Mouse (Mus musculus): ENCODE measurements around the gene Trim63.

Gene Trim63

GRCm38 (mm10) chr4:134343071-134344031 is 28.4 kb downstream of the Trim63 start, which contains the start of gene Slc30a2:
Gene Slc30a2, plus strand, starts transcription at chr4:134343181.
- DNase-seq: peak; percentile 37

DNA sequence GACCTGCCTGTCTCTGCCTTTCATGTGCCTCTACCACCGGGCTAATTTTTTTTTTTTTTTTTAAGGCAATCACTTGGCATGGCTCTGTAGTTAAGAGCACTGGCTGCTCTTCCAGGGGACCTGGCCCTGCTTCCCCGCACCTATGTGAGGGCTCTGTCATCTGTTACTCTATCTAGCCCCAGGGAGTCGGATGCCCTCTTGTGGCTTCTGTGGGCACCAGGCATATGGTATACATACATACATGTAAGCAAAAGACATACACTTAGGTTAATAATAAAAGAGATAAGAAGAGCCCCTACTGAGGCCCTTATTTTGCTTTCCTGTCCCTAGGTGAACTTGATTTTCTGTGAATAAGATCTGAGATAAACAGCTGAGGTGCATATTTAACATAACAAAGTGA is 29.7 kb downstream of the Trim63 start:
- no peak for DNase-seq

DNA sequence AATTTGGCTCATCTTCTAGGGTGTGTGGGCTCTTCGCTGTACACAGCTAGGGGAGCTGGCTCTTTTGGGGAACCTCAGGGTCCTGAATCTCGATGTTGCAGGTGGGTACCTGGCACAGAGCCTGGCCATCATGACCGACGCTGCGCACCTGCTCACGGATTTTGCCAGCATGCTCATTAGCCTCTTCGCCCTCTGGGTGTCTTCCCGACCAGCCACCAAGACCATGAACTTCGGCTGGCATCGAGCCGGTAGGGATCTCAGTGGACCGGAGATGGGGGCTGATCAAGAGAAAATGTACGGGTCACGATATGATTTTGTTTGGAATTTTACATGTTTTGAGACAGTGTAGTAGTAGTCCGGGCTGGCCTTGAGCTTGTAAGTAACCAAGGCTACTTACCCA is 30.9 kb downstream of the Trim63 start:
- DNase-seq: no peak

DNA sequence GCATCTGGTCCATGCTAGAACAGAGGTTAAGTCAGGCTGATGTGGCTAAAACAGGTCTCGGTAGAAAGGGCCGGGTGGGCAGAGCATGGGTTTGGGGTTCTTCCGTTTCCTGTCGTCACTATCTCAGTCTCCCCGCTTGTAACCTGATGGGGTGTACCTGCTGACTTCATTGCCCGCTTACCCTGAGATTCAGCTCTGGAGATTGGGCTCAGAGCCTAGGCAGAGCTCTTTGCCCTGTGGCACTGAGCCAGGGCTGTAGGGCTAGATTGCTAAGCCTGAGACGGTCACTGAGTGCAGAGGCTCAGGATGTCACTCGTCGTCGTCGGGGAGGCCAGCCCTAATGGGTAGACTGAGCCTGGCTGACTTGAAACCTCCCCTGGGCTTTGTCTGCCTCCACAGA is 33.2 kb downstream of the Trim63 start:
- no peak for DNase-seq

GRCm38 (mm10) chr4:134348545-134348944 is 33.6 kb downstream of the Trim63 start:
- no peak for DNase-seq

DNA sequence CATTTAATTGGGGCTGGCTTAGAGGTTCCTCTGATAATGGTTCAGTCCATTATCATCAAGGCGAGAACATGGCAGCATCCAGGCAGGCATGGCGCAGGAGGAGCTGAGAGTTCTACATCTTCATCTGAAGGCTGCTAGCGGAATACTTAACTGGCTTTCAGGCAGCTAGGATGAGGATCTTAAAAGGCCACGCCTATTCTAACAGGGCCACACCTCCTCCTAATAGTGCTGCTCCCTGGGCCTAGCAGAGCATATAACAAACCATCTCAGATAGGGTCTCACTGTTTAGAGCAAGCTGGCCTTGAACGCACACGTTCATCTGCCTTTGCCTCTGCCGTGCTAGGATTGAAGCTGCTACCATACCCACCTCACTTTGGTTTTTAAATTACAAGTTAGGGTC is 34.9 kb downstream of the Trim63 start:
- no peak for DNase-seq

- DNase-seq: no peak
Measured at GRCm38 (mm10) chr4:134350641-134351040, 35.7 kb downstream of the Trim63 start.

DNA sequence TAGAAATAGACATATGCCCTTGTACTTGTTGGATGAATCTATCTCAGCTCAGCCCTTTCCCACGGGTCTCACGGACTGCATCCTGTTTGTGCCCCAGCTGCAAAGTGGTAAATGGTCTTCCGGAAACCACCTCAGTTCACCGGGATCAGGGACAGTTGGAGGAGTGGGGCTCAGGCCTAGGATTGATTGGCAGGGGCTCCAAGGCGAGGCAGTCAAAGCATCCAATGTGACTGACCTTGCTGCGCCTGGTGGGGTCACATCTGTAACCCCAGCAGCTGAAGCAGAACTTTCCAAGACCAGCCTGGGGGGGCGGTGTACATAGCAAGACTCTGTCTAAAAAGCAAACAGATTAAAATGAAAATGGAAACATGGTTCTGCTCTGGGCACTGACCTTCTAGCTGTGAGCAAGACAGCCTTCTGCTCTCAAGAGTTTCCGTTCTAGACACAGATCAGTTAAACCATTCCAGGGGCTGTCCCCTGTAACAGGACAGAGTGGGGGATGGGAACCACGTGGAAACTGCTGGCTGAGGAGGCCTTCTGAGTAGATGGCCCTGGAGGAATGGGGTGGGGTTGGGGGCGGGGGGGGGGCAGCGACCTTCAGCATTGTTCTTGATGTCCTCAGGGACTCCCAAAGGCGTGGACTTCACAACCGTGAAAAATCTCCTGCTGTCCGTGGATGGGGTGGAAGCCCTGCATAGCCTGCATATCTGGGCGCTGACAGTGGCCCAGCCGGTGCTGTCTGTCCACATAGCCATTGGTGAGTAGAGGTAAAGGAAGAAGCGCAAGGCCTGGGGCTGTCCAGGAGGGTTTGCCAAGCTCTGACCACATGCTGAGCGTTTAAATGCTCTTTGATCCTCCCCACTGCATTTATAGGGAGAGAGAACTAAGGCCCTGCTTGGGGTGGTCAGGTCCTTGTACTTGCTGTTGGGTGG is 36.7 kb downstream of the Trim63 start:
- DNase-seq: peak; percentile 47

DNA sequence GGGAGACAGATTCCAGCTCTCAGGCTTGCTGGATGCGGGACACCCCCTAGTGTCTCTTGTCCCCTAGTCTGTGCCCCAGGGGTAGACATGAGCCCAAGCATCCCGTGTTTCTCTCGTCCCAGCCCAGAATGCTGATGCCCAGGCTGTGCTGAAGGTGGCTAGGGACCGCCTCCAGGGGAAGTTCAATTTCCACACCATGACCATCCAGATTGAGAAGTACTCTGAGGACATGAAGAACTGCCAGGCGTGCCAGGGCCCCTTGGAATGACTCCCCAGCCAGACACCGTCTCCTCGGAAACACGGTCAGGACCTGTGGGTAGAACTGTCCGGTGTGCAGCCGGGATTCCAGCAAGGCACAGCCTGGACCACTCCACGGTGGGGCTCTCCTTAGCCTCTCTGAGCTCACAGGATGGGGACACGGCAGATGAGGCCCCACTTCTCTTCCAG is 37.4 kb downstream of the Trim63 start:
- no peak for DNase-seq

GRCm38 (mm10) chr4:134352929-134353328 is 38.0 kb downstream of the Trim63 start:
- DNase-seq: no peak

DNA sequence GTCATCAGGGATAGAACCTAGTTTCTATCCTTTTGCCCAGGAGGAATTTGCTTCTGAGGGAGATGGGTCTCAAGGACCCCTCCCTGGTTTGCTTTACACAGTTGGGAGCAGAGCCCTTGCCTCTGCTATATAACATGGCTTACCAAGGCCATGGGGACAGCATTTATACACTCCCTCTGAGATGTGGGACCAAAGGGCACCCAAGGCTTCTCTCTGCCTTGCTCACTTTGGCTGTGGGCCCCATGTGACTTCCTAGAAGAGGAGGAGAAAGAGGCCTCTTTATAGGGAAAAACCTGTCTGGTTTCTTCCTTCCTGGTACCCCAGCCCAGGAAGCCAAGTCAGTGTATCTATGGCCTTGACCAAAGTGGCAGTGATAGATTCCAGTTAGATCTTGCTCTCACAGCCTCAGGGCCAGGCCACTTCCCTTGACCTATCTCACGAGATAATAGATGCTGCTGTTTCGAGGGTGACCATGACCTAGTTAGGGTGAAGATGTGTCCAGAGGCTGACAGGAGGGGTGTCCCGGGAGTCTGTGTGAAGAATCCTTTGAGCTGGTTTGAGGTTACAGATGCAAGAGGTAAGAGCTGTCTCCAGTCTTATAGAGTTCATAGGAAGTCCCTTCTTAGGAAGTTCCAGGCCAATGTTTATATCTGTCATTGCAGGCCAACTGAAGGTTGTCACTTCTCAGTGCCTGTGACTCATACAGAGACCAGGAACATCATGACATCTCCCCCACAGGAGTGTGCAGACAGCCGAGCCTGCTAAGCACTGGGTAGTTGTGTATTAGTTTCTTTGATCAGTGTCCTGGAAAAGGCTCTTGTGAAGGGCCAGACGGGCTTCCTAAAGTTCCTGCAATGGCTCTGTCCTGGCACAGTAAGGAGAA is 38.8 kb downstream of the Trim63 start:
- DNase-seq: no peak

GRCm38 (mm10) chr4:134355841-134356452 is 41.0 kb downstream of the Trim63 start:
- DNase-seq: no peak

DNA sequence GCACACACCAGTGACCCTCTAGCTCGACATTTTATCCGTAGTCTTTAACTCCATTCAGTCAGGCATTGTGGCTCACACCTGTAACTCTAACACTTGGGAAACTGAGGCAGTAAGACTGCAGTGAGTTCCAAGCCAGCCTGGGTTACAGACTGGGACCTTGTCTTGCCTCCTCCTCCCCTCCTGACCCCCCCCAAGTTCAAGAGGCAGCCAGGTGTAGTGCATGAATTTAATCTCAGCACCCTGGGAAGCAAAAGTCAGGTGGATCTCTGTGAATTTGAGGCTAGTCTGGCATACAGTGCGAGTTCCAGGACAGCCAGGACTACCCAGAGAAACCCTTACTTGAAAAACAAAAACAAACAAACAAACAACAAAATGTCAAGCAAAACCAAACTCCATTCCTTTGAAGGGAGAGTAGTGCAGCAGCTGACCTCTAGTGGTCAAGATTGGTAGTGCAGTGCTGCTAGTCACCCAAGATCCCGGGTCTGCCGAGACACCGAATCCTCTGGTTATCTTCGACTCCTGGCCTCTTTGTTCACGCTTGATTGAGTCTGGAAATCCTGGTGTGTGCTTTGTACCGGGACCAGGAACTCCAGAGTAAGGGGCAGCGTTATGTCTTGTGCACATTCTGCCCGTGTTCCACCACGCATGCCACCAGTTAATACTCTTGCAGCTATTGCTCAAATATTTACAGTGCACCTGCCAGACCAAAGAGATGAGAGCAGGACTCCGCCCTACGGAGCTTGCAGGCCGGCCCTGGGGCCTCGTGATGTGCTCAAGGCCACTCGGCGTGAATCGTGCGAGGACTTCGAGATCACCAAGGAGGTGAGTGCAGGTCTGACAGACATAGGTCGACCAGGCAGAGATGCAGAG is 41.9 kb downstream of the Trim63 start:
- peak; percentile 78 for DNase-seq

DNA sequence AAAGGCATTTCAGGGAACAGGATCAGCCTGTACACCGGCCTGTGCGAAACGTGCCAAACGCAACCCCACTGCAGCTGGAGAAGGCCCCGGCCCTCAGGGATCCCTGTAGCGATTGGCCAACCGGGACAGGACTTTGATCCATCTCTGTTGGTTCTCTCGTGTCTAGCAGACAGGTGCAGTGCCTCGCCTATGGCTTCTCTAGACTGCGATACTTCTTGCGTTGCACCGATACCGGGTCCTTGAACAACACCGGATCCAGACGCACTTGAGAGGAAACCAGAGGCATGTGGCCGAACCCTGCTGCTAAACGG is 42.5 kb downstream of the Trim63 start:
- no peak for DNase-seq

DNA sequence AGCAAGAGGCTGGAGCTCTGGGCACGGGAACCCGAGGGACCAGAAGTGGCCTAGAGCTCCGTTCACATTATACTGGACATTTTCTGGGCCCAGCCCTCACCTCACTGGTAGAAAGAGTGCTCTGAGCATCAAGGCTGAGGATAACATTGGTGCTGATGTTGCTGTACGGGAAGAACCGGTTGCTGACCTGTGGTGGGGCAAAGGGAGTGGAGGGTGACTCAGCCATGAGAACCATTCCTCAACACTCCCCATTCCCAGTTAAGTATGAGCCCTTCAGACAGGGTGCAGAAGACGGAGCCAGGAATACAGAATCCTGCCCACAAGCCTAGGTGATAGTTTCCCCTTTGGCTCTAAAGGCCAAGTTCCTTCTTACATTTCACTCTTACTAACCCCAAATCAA is 44.7 kb downstream of the Trim63 start:
- DNase-seq: no peak

GRCm38 (mm10) chr4:134361215-134361614 is 46.3 kb downstream of the Trim63 start:
- DNase-seq: peak; percentile 34

DNA sequence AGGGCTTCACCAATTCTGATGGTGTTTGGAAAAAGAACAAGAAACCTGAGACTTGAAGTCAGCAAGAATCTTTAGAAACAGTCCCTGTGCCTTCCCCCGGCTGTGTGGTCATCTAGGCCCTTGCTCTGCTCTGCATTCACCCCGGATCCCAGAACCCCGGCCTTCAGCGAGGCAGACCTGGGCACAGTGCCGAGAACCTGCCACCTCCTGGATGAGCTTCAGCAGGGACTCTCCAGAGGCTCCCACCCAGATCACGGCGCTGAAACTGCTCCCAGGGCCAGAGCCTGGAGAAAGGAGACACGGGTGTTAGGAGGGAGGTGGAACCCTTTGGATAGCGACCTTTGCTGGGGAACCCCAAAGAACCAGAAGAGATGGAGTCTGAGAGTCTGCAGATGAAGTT is 47.2 kb downstream of the Trim63 start:
- DNase-seq: no peak

DNA sequence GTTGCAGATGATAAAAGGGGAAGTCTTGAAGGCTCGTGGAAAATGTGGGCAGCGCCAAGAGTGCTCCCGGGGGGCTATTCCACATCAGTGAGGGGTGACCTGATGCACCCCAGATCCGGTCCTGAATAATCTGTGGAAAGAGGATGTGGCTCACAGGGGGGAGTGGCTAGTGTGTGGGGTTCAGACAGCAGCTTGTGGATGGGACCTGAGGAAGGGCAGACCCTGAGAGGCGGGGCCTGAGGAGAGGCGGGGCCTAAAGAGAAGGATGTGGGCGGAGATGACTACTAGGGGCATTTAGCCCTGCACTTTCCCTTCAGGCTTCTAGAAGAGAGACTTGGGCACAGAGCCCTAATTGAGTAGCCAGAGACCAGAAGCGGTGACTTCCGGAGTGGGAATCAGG is 47.7 kb downstream of the Trim63 start:
- peak; percentile 56 for DNase-seq

GRCm38 (mm10) chr4:134365280-134365679 is 50.4 kb downstream of the Trim63 start:
- DNase-seq: no peak

- peak; percentile 12 for DNase-seq
Measured at GRCm38 (mm10) chr4:134370649-134371221, 55.8 kb downstream of the Trim63 start.
